Mouse (Mus musculus): Measurements from ENCODE around the gene Sun2. TPM values are rescaled to one million over a fixed set of nuclear protein-coding genes. Genes with fewer than 3 reads are reported as not detected.

Gene Sun2
- total and polyA plus RNA-seq, 2 experiments from 2014 or later = 4.5 to 43.6 TPM

DNA sequence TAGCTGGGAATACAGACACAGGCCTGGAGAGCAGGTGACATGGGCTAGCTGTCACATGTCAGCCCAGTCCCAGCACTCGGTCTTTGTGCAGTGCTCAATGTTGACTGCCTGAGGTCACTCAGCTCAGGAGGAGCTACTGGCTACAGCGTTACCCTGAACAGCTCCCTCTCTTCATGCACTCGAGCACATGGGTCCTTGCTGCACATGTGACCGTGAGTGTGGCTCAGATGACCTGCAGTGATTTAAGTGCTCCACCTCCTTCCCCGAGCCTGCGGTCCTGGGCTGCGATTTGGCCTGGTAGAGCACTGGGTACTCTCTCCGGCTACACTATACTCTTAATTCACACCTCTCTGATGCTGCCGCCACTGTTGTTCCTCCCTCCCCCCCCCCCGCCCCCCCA is 23.8 kb upstream of the Sun2 start:
- TF ChIP-seq CTCF (IDR thresholded peaks at IDR 0.05; ENCODE audit: low read depth) = no peak
- DNase-seq (ENCODE audit: low spot score) (no peak), ATAC-seq (no peak)
- H3K9me3 ChIP-seq (ENCODE audit: low read length) = no peaks in the 10 kb centered on the region
- peaks cover 21% of the 10 kb centered on the region; the same call in 1 of the 2 replicates for H3K36me3 ChIP-seq (ENCODE audit: insufficient read depth, low read length)
- peaks cover 20% of the 10 kb centered on the region; the same call in 1 of the 2 replicates for H3K4me1 ChIP-seq (ENCODE audit: insufficient read depth, low read length)
- H3K4me2 ChIP-seq (ENCODE audit: low read depth, low read length) = no peak overlapping the region
- 61% methylated on average over 9 of the region's 10 CpGs for WGBS
- H3K9ac ChIP-seq (replicated peaks; ENCODE audit: low read length) = no peak overlapping the region
- H3K4me3 ChIP-seq (ENCODE audit: low read length) = no peak overlapping the region
- H3K27ac ChIP-seq = 0 out of 2 replicates have a peak overlapping the region, but pooled peaks have one; percentile 3
- no peaks in the 10 kb centered on the region for H3K27me3 ChIP-seq (ENCODE audit: insufficient read depth, low read length)

GRCm38 (mm10) chr15:79765361-79765760 is 23.0 kb upstream of the Sun2 start:
- Histone ChIP-seq H3K36me3 (ENCODE audit: insufficient read depth, low read length) (peaks cover 21% of the 10 kb centered on the region; the same call in 1 of the 2 replicates), H3K4me3 (ENCODE audit: low read length) (no peak overlapping the region), H3K9me3 (ENCODE audit: low read length) (no peaks in the 10 kb centered on the region), H3K9ac (replicated peaks; ENCODE audit: low read length) (no peak overlapping the region), H3K27ac (no peak overlapping the region), H3K4me1 (ENCODE audit: insufficient read depth, low read length) (peaks cover 20% of the 10 kb centered on the region; the same call in 1 of the 2 replicates), H3K27me3 (ENCODE audit: insufficient read depth, low read length) (no peaks in the 10 kb centered on the region), H3K4me2 (ENCODE audit: low read depth, low read length) (no peak overlapping the region)
- ATAC-seq = no peak
- DNase-seq (ENCODE audit: low spot score) = no peak
- 72% methylated on average over 2 of the region's 2 CpGs for WGBS
- no peak for TF ChIP-seq CTCF (IDR thresholded peaks at IDR 0.05; ENCODE audit: low read depth)

GRCm38 (mm10) chr15:79764539-79765267 is 22.4 kb upstream of the Sun2 start:
- Histone ChIP-seq H3K4me2 (ENCODE audit: low read depth, low read length) (no peak overlapping the region), H3K9me3 (ENCODE audit: low read length) (no peaks in the 10 kb centered on the region), H3K9ac (replicated peaks; ENCODE audit: low read length) (no peak overlapping the region), H3K36me3 (ENCODE audit: insufficient read depth, low read length) (peaks cover 21% of the 10 kb centered on the region; the same call in 1 of the 2 replicates), H3K4me3 (ENCODE audit: low read length) (no peak overlapping the region), H3K4me1 (ENCODE audit: insufficient read depth, low read length) (peaks cover 20% of the 10 kb centered on the region; the same call in 1 of the 2 replicates), H3K27ac (no peak overlapping the region), H3K27me3 (ENCODE audit: insufficient read depth, low read length) (no peaks in the 10 kb centered on the region)
- DNase-seq (ENCODE audit: low spot score) = no peak
- 72% methylated on average over 11 of the region's 11 CpGs for whole genome bisulfite sequencing
- TF ChIP-seq CTCF (IDR thresholded peaks at IDR 0.05; ENCODE audit: low read depth) = no peak
- ATAC-seq = no peak

GRCm38 (mm10) chr15:79763601-79764246 is 21.4 kb upstream of the Sun2 start:
- Histone ChIP-seq H3K9ac (replicated peaks; ENCODE audit: low read length) (no peak overlapping the region), H3K9me3 (ENCODE audit: low read length) (no peaks in the 10 kb centered on the region), H3K36me3 (ENCODE audit: insufficient read depth, low read length) (peaks cover 21% of the 10 kb centered on the region; the same call in 1 of the 2 replicates), H3K27ac (no peak overlapping the region), H3K4me3 (ENCODE audit: low read length) (no peak overlapping the region), H3K4me1 (ENCODE audit: insufficient read depth, low read length) (peaks cover 20% of the 10 kb centered on the region; the same call in 1 of the 2 replicates), H3K27me3 (ENCODE audit: insufficient read depth, low read length) (no peaks in the 10 kb centered on the region), H3K4me2 (ENCODE audit: low read depth, low read length) (no peak overlapping the region)
- TF ChIP-seq CTCF (IDR thresholded peaks at IDR 0.05; ENCODE audit: low read depth) = peak; percentile 35
- no peak for DNase-seq (ENCODE audit: low spot score)
- 0 out of 2 replicates have a peak, but pooled peaks have one; percentile 27 for ATAC-seq
- 73% methylated on average over 7 of the region's 7 CpGs for WGBS

GRCm38 (mm10) chr15:79763001-79763400 is 20.7 kb upstream of the Sun2 start:
- peaks cover 21% of the 10 kb centered on the region; the same call in 1 of the 2 replicates for H3K36me3 ChIP-seq (ENCODE audit: insufficient read depth, low read length)
- ATAC-seq (no peak), DNase-seq (ENCODE audit: low spot score) (no peak)
- H3K4me1 ChIP-seq (ENCODE audit: insufficient read depth, low read length) = peaks cover 20% of the 10 kb centered on the region; the same call in 1 of the 2 replicates
- no peak overlapping the region for H3K4me2 ChIP-seq (ENCODE audit: low read depth, low read length)
- H3K4me3 ChIP-seq (ENCODE audit: low read length) = no peak overlapping the region
- no peak overlapping the region for H3K9ac ChIP-seq (replicated peaks; ENCODE audit: low read length)
- H3K27me3 ChIP-seq (ENCODE audit: insufficient read depth, low read length) = no peaks in the 10 kb centered on the region
- H3K27ac ChIP-seq = no peak overlapping the region
- H3K9me3 ChIP-seq (ENCODE audit: low read length) = no peaks in the 10 kb centered on the region
- TF ChIP-seq CTCF (IDR thresholded peaks at IDR 0.05; ENCODE audit: low read depth) = no peak
- 93% methylated on average over 9 of the region's 9 CpGs for WGBS

- ATAC-seq (no peak), DNase-seq (ENCODE audit: low spot score) (no peak)
- H3K4me1 ChIP-seq (ENCODE audit: insufficient read depth, low read length) = peaks cover 15% of the 10 kb centered on the region; the same call in 1 of the 2 replicates
- H3K36me3 ChIP-seq (ENCODE audit: insufficient read depth, low read length) = peaks cover 21% of the 10 kb centered on the region; the same call in 1 of the 2 replicates
- H3K9me3 ChIP-seq (ENCODE audit: low read length) = no peaks in the 10 kb centered on the region
- H3K4me2 ChIP-seq (ENCODE audit: low read depth, low read length) = no peak overlapping the region
- 85% methylated on average over 6 of the region's 6 CpGs for WGBS
- no peak for TF ChIP-seq CTCF (IDR thresholded peaks at IDR 0.05; ENCODE audit: low read depth)
- H3K27ac ChIP-seq = no peak overlapping the region
- no peak overlapping the region for H3K4me3 ChIP-seq (ENCODE audit: low read length)
- H3K9ac ChIP-seq (replicated peaks; ENCODE audit: low read length) = no peak overlapping the region
- no peaks in the 10 kb centered on the region for H3K27me3 ChIP-seq (ENCODE audit: insufficient read depth, low read length)
Measured at GRCm38 (mm10) chr15:79760956-79761355, 18.6 kb upstream of the Sun2 start.
